Mouse (Mus musculus) kidney, postnatal 14 days (tissue): ENCODE data around the gene Akap7.
"Not testable (repeated sequence)": the region's sequence is repeated elsewhere in the genome, so short reads cannot be mapped to it uniquely, and the experiment has no call there.

ENCODE experiments used
- DNase-seq: peaks from one replicate; pipeline ENCODE4 v3.0.0; 2022; ENCODE audit warnings: mixed read lengths

Gene Akap7

DNA sequence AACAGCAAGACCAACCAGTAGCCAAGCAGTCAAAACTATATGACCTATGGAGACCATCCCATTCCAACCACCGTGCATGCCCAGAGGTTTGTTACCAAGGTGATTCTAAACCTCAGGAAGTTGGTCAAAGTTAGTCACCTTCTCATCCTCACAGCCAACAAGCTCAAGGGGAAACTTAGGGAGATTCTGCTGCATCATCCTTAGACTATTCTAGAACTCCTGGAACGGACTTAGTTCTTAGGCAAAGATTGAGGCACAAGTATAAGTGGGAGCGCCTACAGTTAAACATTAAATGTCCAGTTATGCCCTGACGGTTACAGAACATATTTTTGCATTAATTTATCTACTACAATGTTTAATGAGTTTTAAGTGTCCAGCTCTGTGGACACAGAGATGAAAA lies 54.7 kb downstream of the Akap7 start:
- DNase-seq = no peak

DNA sequence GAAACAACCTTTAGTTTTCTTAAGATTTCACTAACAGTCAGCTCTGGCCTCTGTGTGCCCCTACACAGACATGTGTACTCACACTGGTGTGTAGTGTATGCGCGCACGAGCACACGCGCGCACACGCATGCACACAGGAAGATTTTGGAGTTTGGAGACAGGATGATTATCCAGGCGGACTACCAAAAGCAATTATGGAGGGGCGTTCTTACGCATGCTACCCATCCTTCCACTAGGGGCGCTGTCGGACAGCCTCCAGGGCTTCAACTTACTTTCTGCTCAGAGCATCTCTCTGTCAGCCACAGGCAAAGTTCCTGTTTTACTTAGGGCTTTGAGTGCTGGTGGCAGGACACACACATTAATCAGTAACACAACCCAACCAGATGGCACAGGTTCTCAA lies 57.6 kb downstream of the Akap7 start:
- peak; percentile 50 for DNase-seq

DNA sequence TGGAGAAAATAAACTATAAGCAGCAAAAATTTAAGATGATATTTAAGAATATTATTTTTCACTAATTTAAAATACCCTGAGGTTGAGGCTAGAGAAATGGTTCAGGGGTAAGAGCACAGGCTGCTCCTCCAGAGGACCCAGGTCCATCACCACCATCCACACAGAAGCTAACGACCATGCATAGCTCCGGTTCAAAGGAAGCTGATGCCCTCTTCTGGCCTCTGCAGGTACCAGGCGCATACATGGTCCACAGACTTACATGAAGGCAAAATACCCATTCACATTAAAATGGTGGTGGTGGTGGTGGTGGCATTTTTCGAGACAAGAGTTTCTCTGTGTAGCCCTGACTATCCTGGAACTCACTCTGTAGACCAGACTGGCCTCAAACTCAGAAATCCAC lies 61.5 kb downstream of the Akap7 start:
- DNase-seq = no peak

DNA sequence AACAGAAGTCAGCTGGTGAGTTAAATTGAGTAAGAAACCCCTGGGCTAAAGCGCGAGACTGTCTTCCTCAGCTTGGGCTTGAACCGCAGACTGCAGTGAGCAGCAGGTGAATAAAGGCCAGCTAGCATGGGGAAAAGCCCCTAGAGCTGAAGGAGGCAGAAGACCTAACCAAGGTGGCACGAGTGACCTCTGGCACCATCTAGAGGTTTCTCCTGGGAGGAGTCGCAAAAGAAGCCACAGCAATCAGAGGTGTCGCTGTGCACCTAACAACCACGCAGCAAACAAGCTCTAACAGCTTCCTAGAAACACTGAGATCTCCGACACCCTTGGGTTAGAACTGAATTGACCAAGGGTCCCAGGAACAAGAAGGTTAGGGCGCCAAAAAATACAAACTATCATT lies 68.5 kb downstream of the Akap7 start:
- DNase-seq = peak; percentile 30

DNA sequence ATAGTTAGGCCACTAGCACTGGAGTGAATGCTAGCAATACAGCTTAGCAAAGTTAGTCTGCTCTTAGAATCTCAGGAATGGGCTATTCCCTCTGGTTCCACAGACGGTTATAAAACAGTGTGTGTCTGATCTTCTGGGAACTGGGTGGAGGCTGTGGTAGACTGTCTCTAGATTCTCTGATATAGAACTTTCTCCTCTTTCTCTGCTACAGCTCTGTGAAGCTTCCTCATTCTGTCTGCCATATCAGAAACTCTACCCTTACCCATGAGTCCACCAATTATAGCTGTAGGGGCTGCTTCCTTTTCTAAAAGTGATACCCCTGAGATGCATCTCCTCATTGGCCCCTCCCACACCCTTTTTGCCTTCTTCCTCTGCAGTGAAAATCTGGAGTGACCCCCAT lies 73.6 kb downstream of the Akap7 start:
- no peak for DNase-seq

DNA sequence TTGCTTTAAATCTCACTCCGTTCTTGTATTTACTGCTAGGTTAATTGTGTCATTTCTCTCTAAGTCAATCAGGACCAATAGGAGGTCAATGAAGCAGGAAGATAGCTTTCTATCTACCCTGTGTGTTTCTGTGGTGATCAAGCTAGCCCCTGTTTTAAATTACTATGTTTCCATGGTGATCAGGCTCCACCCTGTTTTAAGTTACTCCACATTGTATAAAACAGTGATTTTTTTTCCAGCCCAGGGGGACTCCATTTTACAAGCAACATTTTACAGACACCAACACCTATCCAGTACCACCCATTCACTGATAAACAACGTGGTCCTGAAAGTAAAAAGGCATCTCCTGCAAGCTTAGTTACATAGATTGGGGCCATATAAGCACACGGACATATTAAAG lies 75.0 kb downstream of the Akap7 start:
- DNase-seq = no peak

DNA sequence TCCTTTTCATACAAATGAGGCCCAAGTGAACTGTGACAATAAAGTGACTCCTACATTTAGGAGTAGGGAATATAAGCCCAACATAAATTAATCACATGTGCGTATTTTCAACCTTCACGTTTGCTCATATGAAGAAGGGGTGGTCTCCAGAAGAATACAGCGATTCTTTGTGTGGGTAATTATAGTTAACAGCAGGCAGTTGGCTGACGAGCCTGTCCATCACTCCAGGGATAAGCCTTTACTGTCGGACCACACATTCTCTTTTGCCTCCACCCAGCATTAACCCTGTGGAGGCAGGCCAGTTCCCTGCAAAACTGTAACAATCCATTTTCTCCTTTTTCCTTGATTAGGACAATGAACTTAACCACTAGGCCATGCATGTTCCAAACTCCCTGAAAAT lies 76.3 kb downstream of the Akap7 start:
- DNase-seq = no peak

DNA sequence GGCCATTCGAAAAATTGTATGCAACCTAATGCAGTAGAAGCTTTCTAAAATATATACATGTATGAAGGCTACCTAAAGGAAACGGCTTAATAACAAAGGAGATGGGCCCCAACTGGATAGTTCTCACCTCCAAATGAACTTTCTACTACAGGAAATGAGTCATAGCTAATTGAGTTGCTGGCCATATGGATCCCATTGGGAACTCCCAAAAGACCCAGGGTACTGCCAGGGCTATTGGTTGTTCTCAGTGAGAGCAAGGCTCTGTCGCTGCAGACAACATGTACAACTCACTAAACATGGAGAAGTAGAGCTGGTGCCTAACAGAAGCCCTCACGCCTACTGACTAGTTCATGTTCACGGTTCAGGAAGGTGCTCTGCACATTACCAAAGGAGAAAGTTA lies 83.3 kb downstream of the Akap7 start:
- DNase-seq = no peak

DNA sequence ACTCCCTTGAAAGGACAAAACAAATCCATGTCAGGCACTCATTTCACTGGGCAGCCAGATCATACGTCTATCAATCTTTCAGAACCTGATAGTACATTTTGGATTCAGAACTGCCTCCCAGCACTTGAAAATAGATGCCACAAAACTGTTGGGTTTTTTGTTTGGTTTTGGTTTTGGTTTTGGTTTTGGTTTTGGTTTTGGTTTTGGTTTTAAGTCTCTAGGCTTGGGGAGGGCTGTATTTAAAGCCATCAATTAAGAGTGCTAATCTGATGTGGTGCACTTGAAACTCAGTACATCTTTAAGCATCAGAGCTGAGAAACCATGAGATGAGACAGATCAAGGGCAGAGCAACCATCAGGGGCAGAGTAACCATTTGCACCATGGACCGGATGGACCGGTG lies 86.9 kb downstream of the Akap7 start:
- DNase-seq = no peak

DNA sequence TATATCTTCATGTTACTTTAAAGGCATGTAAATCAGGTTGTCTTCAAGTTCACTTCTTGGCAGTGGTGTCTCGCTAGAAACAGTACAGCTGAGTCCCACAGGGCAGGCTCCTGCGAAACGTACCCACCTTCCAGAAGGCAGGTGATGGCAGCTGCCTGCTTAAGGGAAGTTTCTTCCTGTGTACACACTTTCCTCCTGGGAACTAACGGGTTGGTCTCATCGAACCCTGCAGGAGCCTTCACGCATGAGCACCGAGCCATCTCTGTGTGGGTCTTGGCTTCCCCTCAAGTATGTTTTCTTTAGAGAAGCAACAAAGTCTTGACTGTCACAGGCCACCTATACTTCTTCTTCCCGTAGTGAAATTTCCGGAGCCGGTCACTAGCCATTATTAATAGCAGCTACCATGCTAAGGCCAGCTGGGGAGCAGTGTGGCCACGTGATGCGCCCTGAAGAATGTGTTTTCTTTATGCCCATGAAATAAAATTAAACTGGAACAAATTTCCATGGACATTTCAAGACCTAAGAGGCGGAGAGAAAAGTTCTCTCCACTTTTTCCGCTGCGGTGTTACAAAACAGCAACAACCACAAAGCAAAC lies 87.7 kb downstream of the Akap7 start:
- no peak for DNase-seq

DNA sequence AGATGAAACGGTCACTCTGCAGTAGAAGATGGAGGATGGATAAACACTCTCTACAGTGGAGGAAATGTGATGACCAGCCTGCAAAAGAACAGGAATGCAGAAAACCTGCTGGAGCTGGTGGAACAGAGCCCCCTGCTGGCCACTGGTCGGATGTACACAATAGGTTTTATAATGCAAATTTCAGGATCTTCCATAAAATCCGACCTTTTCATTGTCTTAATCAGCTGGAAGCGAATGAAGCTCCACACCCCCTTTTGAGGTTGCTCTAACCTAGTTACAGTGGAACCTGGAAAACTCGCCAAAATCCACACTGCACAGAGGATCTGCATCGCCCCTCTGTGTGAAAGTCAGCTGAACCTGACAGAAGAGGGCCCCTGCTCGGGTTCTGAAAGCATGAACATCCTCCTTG lies 88.4 kb downstream of the Akap7 start:
- DNase-seq = peak; percentile 62

DNA sequence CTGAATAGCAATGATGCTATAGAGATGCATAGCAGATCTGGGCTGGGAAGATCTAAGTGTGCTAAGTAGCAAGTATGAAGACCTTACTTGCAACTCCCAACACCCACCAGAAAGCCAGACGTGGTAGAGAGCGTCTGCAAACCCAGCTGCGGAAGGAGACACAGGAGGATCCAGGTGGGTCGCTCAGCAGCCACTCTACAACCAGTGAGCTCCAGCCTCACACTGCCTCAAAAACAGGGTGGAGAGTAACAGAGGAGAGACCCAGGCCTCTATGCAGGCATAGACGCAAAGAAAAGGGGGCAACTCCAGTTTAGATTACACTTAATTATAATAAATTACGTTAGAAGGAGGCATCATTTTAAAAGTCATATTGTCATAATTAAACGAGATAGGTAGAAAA lies 88.9 kb downstream of the Akap7 start:
- DNase-seq = no peak

DNA sequence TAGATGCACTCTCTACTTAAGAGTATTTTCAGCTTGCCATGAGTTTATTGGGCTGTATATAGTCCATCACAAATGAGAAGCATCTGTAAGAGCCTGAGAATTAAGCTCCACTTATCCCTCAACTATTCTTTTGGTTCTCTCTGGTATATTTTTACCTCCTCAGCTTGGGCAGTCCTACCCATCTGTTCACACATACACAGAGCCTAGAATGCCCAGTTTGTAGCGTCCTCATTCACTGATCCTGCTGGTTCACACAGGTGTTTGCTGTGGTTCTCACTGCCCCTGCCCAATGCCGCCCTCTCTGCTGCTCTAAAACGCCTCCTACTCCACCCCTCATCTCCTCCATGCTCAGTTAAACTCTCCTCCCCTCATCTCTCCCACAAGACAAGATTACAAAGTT lies 91.7 kb downstream of the Akap7 start:
- no peak for DNase-seq

DNA sequence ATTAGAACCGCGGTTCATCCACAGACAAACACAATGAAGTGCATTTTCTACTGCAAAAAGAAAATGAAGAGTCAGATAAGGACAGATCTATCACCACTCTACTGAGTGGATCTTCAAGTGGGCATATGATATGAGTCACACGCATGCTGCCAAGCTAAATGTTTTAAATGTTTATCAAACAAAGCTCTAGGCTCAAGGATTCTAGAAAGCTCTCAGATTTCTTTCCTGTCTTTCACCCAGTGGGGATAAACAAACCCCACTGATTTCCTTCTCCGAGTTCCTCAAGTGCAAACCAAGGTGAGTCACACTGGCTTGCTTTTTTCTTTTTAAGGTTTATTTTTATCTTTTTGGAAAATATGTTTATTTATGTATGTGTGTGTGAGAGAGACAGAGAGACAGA lies 94.0 kb downstream of the Akap7 start:
- DNase-seq = no peak

DNA sequence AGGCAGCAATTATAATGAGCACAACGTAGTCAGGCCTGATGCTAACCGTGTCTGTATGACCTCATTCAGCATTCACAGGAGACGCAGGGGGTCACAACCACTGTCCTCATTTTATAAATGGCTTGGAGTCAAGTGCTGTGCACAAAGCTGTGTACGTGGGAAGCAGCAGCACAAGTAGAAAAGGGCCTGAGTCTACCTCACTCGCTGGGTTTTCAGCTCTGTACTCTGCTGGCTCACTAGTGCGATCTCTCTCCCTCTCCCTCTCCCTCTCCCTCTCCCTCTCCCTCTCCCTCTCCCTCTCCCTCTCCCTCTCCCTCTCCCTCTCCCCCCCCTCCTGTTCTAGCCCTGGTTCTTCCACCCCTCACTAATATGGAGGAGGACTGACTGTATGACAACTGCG lies 99.1 kb downstream of the Akap7 start:
- no peak for DNase-seq

DNA sequence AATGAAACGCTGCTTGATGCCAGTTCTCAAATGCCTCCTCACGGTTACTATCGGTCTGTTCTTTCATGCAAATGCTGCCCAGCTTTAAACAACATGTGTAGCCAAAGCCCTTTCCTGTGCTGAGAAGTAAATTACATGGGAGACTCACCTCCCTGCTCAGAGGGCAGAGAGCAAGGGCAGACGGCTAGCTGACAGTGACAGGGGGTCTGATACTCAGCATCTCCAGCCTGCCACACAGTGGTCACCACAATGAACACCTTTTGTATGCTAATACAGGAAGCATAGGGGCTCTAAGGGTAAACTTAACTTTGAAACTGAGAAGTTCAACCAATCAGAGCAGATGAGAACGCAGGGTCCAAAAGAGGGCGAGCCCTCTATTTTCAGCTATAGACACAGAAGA lies 99.8 kb downstream of the Akap7 start:
- DNase-seq = no peak

DNA sequence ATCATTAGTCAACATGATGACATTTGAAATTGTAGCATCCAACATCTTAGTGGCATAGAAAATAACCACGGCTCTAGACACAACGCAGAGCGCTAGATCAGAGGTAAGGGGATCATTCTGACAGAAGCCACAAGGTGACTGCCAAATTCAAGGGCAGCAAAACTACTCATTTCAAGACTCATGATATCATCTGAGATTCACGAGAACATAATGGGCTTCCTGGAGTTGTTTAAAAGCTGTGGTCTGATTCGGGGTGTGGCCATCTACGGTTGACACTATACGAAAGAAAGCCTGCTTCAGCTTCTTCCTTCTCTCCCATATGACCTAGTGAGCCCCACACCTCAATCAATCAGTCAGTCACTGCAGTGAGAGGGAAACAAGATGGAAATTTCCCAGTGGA lies 107.0 kb downstream of the Akap7 start:
- DNase-seq = no peak

DNA sequence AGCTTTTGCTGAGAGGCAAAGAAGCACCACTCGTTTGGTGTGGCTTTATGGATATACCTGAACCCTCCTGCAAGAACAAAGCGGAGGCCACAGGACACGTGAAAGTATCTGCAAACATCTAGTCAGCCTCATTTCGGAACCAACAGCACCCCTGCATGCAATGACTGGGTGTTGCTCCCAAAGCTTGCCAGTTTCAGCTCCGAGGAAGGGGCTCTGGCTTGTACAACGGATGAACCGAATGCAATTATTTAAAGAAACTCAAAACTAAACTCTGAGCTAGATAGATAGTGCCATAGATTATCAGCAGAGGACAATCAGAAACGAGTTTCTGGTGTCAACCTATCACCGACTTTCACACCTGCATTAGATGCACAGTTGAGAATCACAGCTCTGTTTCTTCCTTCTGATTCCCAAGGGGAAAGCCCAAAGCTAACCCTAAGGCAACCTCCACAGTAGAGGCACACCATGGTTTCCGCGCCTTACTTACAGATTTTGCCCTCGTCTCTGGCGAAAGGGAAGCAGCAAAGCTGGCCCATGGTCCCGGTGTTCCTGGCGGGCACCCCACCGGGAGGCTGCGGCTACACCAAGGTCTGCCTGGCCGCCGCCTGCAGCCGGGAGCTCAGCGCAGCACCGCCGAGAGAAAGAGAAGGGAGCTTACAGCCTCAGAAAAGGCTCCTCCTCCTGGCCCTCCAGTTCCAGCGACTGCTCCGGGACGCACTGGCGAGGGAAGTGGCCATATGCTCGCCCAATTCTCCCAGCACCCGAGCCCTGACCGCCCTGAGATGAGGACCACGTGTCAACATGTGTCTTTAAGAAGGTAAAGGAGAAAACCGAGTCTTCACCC lies 107.9 kb downstream of the Akap7 start:
- peak; percentile 56 for DNase-seq

DNA sequence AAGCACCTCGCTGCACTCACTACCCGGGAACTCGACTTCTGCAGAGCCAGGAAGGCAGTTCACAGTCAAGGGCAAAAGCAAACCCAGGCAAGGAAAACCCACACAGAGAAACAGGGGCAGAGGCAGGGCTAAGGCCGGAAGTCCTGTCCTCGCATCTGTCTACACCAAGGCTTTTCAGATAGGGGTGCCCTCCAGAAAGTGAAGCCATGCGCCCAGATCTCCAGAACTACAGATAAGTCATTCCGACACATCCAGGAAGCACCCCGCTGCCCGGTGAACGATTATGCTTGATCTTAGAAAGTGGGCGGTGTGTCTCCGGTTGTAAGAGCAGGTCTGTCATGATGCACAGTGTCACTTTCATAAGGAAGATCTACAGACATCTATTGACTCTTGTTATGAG lies 109.1 kb downstream of the Akap7 start:
- DNase-seq = no peak

DNA sequence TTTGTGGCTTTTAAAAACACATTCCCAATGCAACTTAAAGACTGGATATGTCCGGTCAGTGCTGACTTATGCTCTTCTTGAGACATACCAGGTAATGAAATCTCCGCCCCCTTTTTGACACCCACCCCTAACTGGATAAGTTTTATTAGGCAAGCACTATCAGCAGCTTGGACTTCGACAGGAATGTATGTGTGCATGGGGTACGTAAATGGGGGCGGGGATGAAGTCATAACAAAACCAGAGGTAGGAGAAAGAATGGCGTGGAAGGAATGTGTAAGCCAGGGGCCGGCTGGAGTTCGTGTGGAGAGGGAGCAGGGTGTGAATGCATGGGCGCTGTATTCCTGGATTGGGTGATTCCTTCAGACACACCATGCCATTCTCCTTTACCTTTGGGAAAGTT lies 109.6 kb downstream of the Akap7 start:
- DNase-seq = no peak

DNA sequence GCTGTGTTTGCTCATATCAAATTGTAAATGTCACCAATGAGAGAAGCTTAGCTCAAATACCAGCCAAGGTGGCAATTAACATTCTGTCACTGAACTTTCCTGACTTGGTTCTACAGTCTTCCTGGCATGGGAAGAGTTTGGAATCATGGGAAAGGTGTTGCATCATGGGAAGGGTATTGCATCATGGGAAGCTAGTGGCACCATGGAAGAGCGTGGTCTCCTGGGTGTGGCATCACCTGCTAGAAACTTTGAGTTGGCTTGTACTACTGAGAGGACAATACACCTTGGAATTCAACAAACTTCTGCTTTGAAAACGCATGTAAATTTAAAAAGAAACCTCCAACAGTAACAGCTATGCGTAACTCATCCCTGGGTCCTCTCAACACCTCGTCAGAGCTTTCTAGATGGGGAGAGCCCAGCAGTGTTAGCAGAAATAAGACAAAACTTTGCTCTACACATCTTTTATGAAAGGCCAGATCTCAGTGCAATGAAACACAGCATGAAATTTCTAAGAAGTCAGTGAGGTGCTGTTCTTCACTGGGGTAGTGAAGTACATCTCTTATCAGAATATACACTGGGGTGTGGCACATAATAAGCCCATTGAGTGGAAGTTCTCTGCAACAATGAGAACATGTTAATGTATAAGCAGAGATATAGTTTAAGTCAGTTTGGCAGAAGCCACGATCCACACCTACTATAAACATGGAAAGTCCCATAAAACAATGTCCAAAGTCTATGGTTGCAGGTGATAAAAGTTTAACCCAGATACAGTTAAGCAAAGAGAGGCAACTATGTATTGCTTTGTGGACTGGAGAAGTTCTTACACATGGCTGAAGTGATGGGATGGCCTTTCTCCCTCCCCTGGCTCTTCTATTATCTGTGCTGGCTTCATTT lies 115.2 kb downstream of the Akap7 start:
- no peak for DNase-seq

DNA sequence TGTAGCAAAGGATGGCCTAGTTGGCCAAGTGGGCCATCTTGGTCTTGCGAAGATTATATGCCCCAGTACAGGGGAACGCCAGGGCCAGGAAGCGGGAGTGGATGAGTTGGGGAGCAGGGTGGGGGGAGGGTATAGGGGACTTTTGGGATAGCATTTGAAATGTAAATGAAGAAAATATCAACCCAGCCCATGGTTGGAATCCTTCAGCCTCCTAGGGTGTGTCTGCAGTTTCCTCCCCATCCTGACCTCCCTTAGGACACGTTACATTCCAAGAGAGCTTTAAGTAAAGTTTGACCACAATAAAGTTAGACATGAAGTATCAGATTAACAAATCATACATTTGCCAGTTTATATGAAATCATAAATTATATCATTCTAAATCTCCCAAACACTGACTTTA lies 116.5 kb downstream of the Akap7 start:
- DNase-seq = no peak

DNA sequence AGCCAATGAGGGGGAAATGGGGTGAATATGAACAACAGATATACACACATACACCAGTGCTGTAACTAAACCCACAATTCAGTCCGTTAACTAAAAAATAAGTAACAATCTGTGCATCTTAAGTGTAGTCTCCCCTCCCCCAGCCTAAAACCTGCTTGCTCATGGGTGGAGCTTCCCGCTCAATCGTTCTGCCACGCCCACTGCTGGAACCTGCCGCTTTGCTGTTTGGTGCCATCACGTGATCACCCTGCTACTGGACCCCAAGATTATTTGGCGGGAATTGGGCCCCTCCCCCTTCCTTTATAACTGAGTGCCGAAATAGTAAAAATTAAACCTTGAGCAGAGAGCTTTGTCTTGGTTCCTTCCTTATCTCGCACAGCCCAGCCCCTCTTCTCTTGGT lies 121.4 kb downstream of the Akap7 start:
- DNase-seq = not testable (repeated sequence)

DNA sequence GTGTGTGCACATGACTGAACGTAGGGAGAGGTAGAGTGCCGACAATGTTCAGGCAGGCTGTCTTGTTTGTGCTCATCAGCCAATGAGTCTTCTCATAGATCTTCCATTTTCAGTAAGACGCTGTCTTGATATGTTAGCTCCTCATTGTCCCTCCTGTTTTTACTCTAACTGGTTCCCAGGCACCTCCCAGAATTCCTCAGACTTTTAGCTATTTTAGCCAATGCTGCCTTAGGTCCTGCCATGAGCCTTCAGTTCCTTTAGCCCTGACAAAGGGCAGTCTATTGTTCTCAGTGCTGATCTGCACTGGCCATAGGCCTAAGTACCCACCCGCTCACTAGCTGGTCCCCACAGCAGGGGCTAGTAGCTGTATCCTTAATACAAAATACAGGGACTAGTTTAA lies 122.0 kb downstream of the Akap7 start:
- DNase-seq = no peak
